Mouse (Mus musculus) midbrain, embryonic 12.5 days (tissue): Measurements from ENCODE around the gene Xrcc1. TPM values are rescaled to one million over a fixed set of nuclear protein-coding genes. Genes with fewer than 3 reads are reported as not detected.

Experiments used
- ATAC-seq: fragments of 200-750 bp; cut with Nextera tagmentation; 2 replicates; pipeline ENCODE4 v1.8.0; 2017; ENCODE audit warnings: low read depth, moderate TSS enrichment, moderate library complexity; ENCODE audit not compliant: low FRiP score
- H3K27ac ChIP-seq: fragments of 300-500 bp; sonication (generic); replicated peaks from 2 replicates; pipeline ENCODE4 v1.5.1; 2016; ENCODE audit warnings: mild to moderate bottlenecking
- H3K27me3 ChIP-seq: fragments of 300-500 bp; sonication (generic); 2 replicates; pipeline ENCODE4 v1.6.1; 2016; ENCODE audit warnings: mild to moderate bottlenecking
- H3K36me3 ChIP-seq: fragments of 300-500 bp; sonication (generic); 2 replicates; pipeline ENCODE4 v1.6.1; 2016
- H3K4me1 ChIP-seq: fragments of 300-500 bp; sonication (generic); 2 replicates; pipeline ENCODE4 v1.6.1; 2016
- H3K4me2 ChIP-seq: fragments of 300-500 bp; sonication (generic); replicated peaks from 2 replicates; pipeline ENCODE4 v1.6.1; 2016; ENCODE audit warnings: mild to moderate bottlenecking, moderate library complexity
- H3K4me3 ChIP-seq: fragments of 300-500 bp; sonication (generic); 2 replicates; pipeline ENCODE4 v1.5.1; 2016; ENCODE audit warnings: mild to moderate bottlenecking
- H3K9ac ChIP-seq: fragments of 300-500 bp; sonication (generic); replicated peaks from 2 replicates; pipeline ENCODE4 v1.6.1; 2016; ENCODE audit warnings: mild to moderate bottlenecking, moderate library complexity
- H3K9me3 ChIP-seq: fragments of 300-500 bp; sonication (generic); 2 replicates; pipeline ENCODE4 v1.6.1; 2016; ENCODE audit warnings: mild to moderate bottlenecking
- WGBS: fragments of 180-500 bp; shearing (Covaris S2); methylation state at CpG from one replicate; pipeline ENCODE4 v1.1.7; 2016; 5-methylcytosine and 5-hydroxymethylcytosine counted together
- polyA plus RNA-seq: library from polyadenylated mRNA; unstranded; fragments of >200 nt; fragmentation: Nextera tagmentation; extraction: Ambion mirVana; gene quantifications from 2 replicates; pipeline ENCODE4 v1.2.1, GENCODE M21; 2016

Gene Xrcc1
- polyA plus RNA-seq, 1 experiment from 2014 or later = 101 TPM

DNA sequence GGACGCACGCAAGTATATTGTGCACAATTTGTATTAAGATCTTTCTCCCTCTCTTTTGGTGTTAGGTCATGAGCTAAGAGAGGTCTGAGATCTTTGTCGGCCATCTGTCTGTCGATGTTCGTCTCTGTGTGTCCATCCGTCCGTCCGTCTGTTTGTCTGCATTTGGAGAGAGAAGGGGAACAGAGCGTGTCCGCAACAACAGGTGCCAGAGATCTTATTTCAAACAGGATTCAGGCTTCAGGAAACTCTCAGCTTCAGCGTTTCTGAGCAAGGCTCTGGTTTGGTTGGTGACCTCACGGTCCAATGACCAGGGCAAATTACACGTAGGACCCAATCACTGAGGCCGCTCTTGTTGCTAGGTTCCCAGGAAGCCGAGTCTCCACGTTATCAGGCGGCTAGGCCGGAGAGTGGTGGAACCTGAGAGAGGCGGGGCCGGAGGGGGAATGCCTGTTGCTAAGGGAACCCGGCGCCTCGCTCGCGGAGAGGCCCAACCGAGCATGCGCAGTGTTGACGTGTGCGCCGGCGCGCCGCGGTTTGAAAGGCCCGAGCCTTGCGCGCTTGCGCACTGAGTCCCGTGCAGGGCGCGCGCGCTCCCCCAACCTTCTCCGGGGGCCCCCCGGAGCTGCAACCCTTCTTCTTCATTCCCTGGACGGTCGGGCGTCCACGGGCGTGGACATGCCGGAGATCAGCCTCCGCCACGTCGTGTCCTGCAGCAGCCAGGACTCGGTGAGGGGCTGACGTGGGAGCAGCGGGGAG is 723 bp downstream of the Xrcc1 start:
- peak; percentile 97 for ATAC-seq
- peak overlapping the region; percentile 67 for H3K4me3 ChIP-seq
- peak overlapping the region; percentile 79 for H3K9ac ChIP-seq
- H3K27ac ChIP-seq = peak overlapping the region; percentile 50
- H3K27me3 ChIP-seq = no peaks in the 10 kb centered on the region
- peaks cover 17% of the 10 kb centered on the region for H3K4me1 ChIP-seq
- under 1% methylated on average over 57 of the region's 57 CpGs for WGBS
- peak overlapping the region; percentile 73 for H3K4me2 ChIP-seq
- no peaks in the 10 kb centered on the region for H3K9me3 ChIP-seq
- H3K36me3 ChIP-seq = peaks cover 26% of the 10 kb centered on the region

DNA sequence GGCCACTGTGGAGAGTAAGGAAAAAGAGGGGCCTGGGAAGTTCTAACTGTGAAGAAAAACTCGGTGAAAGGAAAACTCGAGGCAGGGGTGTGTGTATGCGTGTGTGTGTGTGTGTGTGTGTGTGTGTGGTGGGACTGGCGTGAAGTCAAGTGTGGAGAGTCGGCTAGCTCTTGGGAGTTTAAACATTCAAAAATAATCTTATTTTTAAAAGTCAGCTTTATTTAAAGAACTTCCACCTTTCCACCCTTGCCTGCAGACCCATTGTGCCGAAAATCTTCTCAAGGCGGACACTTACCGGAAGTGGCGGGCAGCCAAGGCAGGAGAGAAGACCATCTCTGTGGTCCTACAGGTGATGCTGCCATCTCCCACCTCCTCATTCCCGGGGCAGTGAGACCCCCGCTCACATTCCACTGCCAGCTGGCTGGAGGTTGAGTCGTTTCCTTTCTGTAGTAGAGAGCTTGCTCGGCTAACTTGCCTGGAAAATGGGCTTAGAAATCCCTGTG is 1.5 kb downstream of the Xrcc1 start:
- Histone ChIP-seq H3K27me3 (no peaks in the 10 kb centered on the region), H3K4me2 (peak overlapping the region; percentile 73), H3K4me3 (peak overlapping the region; percentile 67), H3K9ac (peak overlapping the region; percentile 79), H3K9me3 (no peaks in the 10 kb centered on the region), H3K27ac (peak overlapping the region; percentile 36; the same call in 1 of the 2 replicates), H3K36me3 (peaks cover 34% of the 10 kb centered on the region), H3K4me1 (peaks cover 17% of the 10 kb centered on the region)
- no peak for ATAC-seq
- WGBS = 29% methylated on average over 13 of the region's 13 CpGs

- Histone ChIP-seq H3K4me3 (no peak overlapping the region), H3K9ac (no peak overlapping the region), H3K27me3 (no peaks in the 10 kb centered on the region), H3K9me3 (no peaks in the 10 kb centered on the region), H3K36me3 (peaks cover 70% of the 10 kb centered on the region), H3K4me1 (peaks cover 11% of the 10 kb centered on the region), H3K4me2 (no peak overlapping the region), H3K27ac (no peak overlapping the region)
- 94% methylated on average over 12 of the region's 12 CpGs for WGBS
- no peak for ATAC-seq
Observed at GRCm38 (mm10) chr7:24551985-24552759, 6.1 kb downstream of the Xrcc1 start.

- no peak overlapping the region for H3K4me3 ChIP-seq
- no peak for ATAC-seq
- no peaks in the 10 kb centered on the region for H3K4me1 ChIP-seq
- H3K9me3 ChIP-seq = no peaks in the 10 kb centered on the region
- H3K9ac ChIP-seq = no peak overlapping the region
- 96% methylated on average over 10 of the region's 10 CpGs for WGBS
- H3K27ac ChIP-seq = no peak overlapping the region
- no peak overlapping the region for H3K4me2 ChIP-seq
- H3K36me3 ChIP-seq = peaks cover 68% of the 10 kb centered on the region
- H3K27me3 ChIP-seq = no peaks in the 10 kb centered on the region
Observed at GRCm38 (mm10) chr7:24555786-24556185, 9.7 kb downstream of the Xrcc1 start.

- H3K9me3 ChIP-seq = no peaks in the 10 kb centered on the region
- H3K4me3 ChIP-seq = no peak overlapping the region
- no peak overlapping the region for H3K9ac ChIP-seq
- H3K4me1 ChIP-seq = no peaks in the 10 kb centered on the region
- H3K36me3 ChIP-seq = peaks cover 54% of the 10 kb centered on the region
- H3K4me2 ChIP-seq = no peak overlapping the region
- no peak overlapping the region for H3K27ac ChIP-seq
- no peak for ATAC-seq
- H3K27me3 ChIP-seq = no peaks in the 10 kb centered on the region
- 96% methylated on average over 4 of the region's 4 CpGs for WGBS
Observed at GRCm38 (mm10) chr7:24561450-24561849, 15.4 kb downstream of the Xrcc1 start.

DNA sequence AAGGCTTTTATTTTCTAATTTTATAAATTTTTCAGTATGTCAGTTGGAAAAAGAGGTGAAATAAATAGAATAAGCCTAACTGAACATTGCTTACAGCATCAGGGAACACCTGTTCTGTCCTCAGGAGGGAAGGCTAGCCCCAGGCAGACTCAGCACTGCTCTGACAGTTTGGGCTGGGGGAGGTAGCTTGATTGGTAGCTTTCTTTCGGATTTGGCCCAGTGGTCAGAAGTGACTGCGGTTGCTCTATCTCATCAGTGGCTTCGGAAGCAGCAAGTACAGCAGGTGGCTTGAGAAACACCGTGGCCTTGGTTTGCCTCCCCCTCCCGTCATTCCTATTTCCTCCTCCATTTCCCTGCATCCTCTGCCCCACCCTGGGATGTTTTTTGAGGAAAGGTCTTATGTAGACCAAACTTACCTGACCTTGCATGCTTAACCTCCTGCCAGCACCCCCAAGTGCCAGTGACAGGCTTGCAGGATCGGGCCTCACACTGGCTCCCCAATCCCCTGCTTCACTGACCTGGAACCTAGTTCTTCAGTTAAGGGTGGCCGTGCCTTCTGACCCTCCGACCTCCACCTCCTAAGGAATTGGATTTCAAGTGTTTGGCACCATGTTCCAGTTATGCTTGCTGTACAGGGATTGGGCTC is 17.2 kb downstream of the Xrcc1 start:
- no peaks in the 10 kb centered on the region for H3K9me3 ChIP-seq
- ATAC-seq = no peak
- no peaks in the 10 kb centered on the region for H3K27me3 ChIP-seq
- H3K4me3 ChIP-seq = no peak overlapping the region
- peaks cover 66% of the 10 kb centered on the region for H3K36me3 ChIP-seq
- no peak overlapping the region for H3K4me2 ChIP-seq
- no peak overlapping the region for H3K27ac ChIP-seq
- 87% methylated on average over 8 of the region's 8 CpGs for WGBS
- no peaks in the 10 kb centered on the region for H3K4me1 ChIP-seq
- no peak overlapping the region for H3K9ac ChIP-seq

DNA sequence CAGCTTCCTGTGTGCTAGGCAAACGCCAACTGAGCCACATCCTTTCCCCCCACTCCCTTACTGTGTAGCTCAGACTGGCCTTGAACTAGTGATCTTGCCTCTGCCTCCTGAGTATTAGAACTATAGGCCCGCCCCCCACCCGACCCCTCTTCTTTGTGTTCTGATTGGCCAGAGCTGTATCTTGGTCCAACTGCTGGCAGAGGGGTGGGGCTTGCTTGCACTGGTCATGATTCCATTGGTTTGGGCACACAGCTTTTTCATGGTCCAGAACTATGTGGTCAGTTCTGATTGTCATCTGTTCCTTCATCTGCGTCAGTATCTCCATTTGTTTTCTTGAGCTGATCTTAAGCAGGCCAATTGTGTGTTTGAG is 17.7 kb downstream of the Xrcc1 start:
- H3K36me3 ChIP-seq = peaks cover 68% of the 10 kb centered on the region
- H3K27ac ChIP-seq = no peak overlapping the region
- no peak overlapping the region for H3K4me2 ChIP-seq
- no peak overlapping the region for H3K4me3 ChIP-seq
- ATAC-seq = no peak
- no peaks in the 10 kb centered on the region for H3K9me3 ChIP-seq
- 89% methylated on average over 4 of the region's 4 CpGs for WGBS
- no peak overlapping the region for H3K9ac ChIP-seq
- H3K4me1 ChIP-seq = no peaks in the 10 kb centered on the region
- no peaks in the 10 kb centered on the region for H3K27me3 ChIP-seq

GRCm38 (mm10) chr7:24564607-24565265 is 18.6 kb downstream of the Xrcc1 start:
- no peak overlapping the region for H3K4me3 ChIP-seq
- H3K36me3 ChIP-seq = peaks cover 75% of the 10 kb centered on the region
- no peak overlapping the region for H3K4me2 ChIP-seq
- H3K9ac ChIP-seq = no peak overlapping the region
- WGBS = 60% methylated on average over 6 of the region's 6 CpGs
- ATAC-seq = peak; percentile 49; the same call in 1 of the 2 replicates
- no peaks in the 10 kb centered on the region for H3K27me3 ChIP-seq
- no peaks in the 10 kb centered on the region for H3K9me3 ChIP-seq
- no peaks in the 10 kb centered on the region for H3K4me1 ChIP-seq
- no peak overlapping the region for H3K27ac ChIP-seq

- Histone ChIP-seq H3K4me1 (no peaks in the 10 kb centered on the region), H3K9ac (no peak overlapping the region), H3K4me3 (no peak overlapping the region), H3K4me2 (no peak overlapping the region), H3K9me3 (no peaks in the 10 kb centered on the region), H3K27me3 (no peaks in the 10 kb centered on the region), H3K27ac (no peak overlapping the region), H3K36me3 (peaks cover 78% of the 10 kb centered on the region)
- WGBS = 96% methylated on average over 11 of the region's 11 CpGs
- ATAC-seq = no peak
Observed at GRCm38 (mm10) chr7:24565627-24566026, 19.5 kb downstream of the Xrcc1 start.

DNA sequence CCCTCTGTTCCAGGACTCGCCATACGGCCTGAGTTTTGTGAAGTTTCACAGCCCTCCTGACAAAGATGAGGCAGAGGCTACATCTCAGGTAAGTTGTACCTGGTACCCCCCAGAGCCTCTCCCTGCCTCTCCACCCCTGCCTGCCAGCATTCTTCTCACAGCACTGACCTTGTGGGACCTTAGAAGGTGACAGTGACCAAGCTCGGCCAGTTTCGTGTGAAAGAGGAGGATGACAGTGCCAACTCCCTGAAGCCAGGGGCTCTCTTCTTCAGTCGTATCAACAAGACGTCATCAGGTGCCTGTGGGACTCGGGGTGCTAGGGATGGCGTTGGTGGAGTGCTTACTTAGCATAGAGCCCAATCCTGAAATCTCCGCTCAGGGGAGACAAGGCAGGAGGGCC is 20.1 kb downstream of the Xrcc1 start:
- Histone ChIP-seq H3K4me3 (no peak overlapping the region), H3K9me3 (no peaks in the 10 kb centered on the region), H3K27ac (no peak overlapping the region), H3K36me3 (peaks cover 78% of the 10 kb centered on the region), H3K27me3 (no peaks in the 10 kb centered on the region), H3K4me1 (no peaks in the 10 kb centered on the region), H3K9ac (no peak overlapping the region), H3K4me2 (no peak overlapping the region)
- WGBS = 92% methylated on average over 9 of the region's 9 CpGs
- ATAC-seq = no peak

DNA sequence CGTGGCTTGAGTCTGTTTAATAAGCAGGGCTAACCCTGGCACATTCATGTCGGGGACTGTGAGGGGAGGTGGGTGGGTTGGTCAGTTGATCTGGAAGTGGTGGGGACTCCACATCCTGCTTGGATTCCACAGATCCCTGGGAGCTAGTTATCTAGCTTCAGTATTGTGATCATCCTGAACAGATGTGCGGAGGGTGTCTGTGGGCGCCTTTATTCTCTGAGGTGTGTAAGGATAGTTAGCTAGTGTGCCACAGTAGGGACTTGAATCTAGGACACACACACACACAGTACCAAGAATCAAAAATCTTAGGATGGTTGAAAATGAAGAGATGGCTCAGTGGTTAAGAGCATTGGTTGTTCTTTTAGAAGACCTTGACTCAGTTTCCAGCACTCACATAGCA is 22.4 kb downstream of the Xrcc1 start:
- WGBS = 79% methylated on average over 4 of the region's 4 CpGs
- H3K36me3 ChIP-seq = peaks cover 67% of the 10 kb centered on the region

More for the DNA sequence above, 22.4 kb downstream of the Xrcc1 start:
- Histone ChIP-seq H3K9me3 (no peaks in the 10 kb centered on the region), H3K27me3 (no peaks in the 10 kb centered on the region), H3K4me2 (no peak overlapping the region), H3K9ac (no peak overlapping the region), H3K27ac (no peak overlapping the region), H3K4me3 (no peak overlapping the region), H3K4me1 (no peaks in the 10 kb centered on the region)
- no peak for ATAC-seq
